Mouse (Mus musculus) liver, embryonic 13.5 days (tissue): Measurements from ENCODE around the gene Adgrg5. TPM values are rescaled to one million over a fixed set of nuclear protein-coding genes. Genes with fewer than 3 reads are reported as not detected.

Experiments
- polyA plus RNA-seq: library from polyadenylated mRNA; unstranded; fragments of >200 nt; fragmentation: Nextera tagmentation; extraction: Ambion mirVana; gene quantifications from 2 replicates; pipeline ENCODE4 v1.2.1, GENCODE M21; 2015

The Adgrg5 gene
- polyA plus RNA-seq, 1 experiment from 2014 or later = 0.43 TPM

Other genes starting within 250 kb of the Adgrg5 start
- 0.81 and 1.3 TPM in 2 replicates for gene Pllp, start 227.4 kb upstream of the Adgrg5 start, polyA plus RNA-seq
- gene Ccl22, start 178.1 kb upstream of the Adgrg5 start, polyA plus RNA-seq = 0.24 and 0.27 TPM in 2 replicates
- 0.39 and 0.40 TPM in 2 replicates for gene Cx3cl1, start 151.7 kb upstream of the Adgrg5 start, polyA plus RNA-seq
- gene Ccl17, start 113.2 kb upstream of the Adgrg5 start, polyA plus RNA-seq = 0.36 and 0.48 TPM in 2 replicates
- gene Coq9, start 85.4 kb upstream of the Adgrg5 start, polyA plus RNA-seq = 51.4 and 51.5 TPM in 2 replicates
- gene Ciapin1, start 85.3 kb upstream of the Adgrg5 start, polyA plus RNA-seq = 66.7 and 68.0 TPM in 2 replicates
- 94.5 and 95.3 TPM in 2 replicates for gene Polr2c, start 66.2 kb upstream of the Adgrg5 start, polyA plus RNA-seq
- 9.3 and 9.8 TPM in 2 replicates for gene Dok4, start 47.4 kb upstream of the Adgrg5 start, polyA plus RNA-seq
- gene Ccdc102a, start 5.6 kb upstream of the Adgrg5 start, polyA plus RNA-seq = 3.5 TPM in 2 replicates
- 42.7 and 55.6 TPM in 2 replicates for gene Adgrg1, start 51.1 kb downstream of the Adgrg5 start, polyA plus RNA-seq
- 5.5 and 6.0 TPM in 2 replicates for gene Adgrg3, start 94.0 kb downstream of the Adgrg5 start, polyA plus RNA-seq
- 0.19 and 0.21 TPM in 2 replicates for gene Drc7, start 131.4 kb downstream of the Adgrg5 start, polyA plus RNA-seq
- gene Katnb1, start 157.5 kb downstream of the Adgrg5 start, polyA plus RNA-seq = 14.8 and 15.4 TPM in 2 replicates